Mouse (Mus musculus): ENCODE data around the gene Hecw2. TPM values are rescaled to one million over a fixed set of nuclear protein-coding genes. Genes with fewer than 3 reads are reported as not detected.
A peak's percentile ranks its signal among the peaks of the same experiment; 100 is the strongest.

The Hecw2 gene
- total RNA-seq, 2 experiments from 2014 or later, result 19.1 to 27.3 TPM

DNA sequence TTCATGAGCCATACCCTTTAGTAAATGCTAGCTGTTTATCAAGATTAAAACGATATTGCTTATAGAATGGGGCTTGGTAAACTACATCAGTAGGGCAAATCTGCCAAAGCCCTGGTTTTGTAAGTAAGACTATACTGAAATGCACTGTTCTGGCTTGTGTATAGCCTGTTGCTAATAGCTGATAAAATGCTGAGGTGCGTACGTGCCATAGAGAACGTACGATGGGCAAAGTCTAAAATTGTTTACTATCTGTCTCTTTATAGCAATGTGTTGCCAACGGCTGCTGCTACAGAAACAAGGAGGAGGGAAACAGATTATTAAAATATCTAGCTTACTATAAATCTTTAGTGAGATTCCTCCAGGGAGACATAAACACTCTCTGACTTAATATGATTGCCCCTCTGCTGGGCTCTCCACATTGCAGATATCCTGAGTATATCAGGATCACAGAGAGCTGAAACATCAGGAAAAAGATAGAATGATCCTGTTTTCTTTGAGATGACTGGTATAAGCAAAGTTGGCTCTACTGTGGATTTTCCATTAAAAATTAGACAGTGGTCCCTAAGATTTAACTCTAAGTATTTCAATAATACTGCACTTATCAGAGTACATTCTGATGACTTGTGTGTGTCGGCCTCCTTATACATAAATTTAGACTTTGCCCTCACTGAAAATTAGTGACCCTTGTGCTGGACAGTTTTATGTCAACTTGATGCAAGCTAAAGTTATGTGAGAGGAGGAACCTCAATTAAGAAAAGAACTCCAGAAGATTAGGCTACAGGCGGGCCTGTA lies 350.6 kb downstream of the Hecw2 start:
- no peak for DNase-seq (ENCODE audit: extremely low spot score in 1 of 2, low spot score in 1 of 2)

- no peak for DNase-seq (ENCODE audit: extremely low spot score in 1 of 2, low spot score in 1 of 2)
Observed at GRCm38 (mm10) chr1:53843051-53843450, 351.9 kb downstream of the Hecw2 start.

GRCm38 (mm10) chr1:53841080-53841479 lies 353.9 kb downstream of the Hecw2 start:
- DNase-seq (ENCODE audit: extremely low spot score in 1 of 2, low spot score in 1 of 2), result no peak

DNA sequence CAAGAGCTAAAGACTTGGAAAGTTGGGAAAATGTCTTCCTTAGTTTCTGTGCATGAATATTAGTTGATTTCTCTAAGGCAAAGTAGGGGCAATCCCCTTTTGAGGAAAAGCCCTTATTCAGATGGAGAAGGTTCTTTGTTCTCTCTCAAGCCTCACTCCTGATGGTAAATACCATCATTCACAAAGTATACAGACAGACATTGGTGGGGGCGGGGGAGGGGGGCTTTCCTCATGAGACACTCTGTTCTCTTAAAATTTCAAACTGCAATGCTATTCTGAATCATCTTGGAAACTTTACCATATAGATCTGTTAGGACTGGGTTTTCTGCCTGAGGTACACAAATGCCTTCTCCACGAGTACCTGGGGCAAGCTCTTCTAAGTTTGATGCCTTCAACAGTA lies 355.6 kb downstream of the Hecw2 start:
- DNase-seq (ENCODE audit: extremely low spot score in 1 of 2, low spot score in 1 of 2), result no peak

- no peak for DNase-seq (ENCODE audit: extremely low spot score in 1 of 2, low spot score in 1 of 2)
Observed at GRCm38 (mm10) chr1:53838182-53838859, 356.6 kb downstream of the Hecw2 start.

- DNase-seq (ENCODE audit: extremely low spot score in 1 of 2, low spot score in 1 of 2), result no peak
Observed at GRCm38 (mm10) chr1:53830286-53830685, 364.7 kb downstream of the Hecw2 start.

DNA sequence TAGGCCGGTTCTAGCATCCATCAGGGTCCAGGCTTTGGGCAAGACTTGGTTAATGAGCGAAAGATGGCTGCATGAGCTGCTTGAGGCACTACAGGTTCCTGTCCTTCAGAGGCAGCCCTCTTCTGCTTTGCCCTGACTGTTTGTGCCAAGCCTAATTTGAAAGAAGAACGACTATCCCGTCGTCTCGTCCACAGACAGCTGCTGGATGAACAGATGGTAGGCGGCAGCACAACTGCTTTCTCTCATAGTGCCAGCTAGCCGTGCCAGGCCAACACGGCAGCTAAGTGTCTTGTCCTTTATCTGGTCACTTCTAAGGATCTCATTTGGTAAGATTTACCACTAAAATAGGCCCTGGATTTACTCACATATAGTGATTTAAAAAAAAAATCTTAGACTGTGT lies 365.9 kb downstream of the Hecw2 start:
- no peak for DNase-seq (ENCODE audit: extremely low spot score in 1 of 2, low spot score in 1 of 2)

GRCm38 (mm10) chr1:53824446-53825337 lies 370.3 kb downstream of the Hecw2 start:
- no peak for DNase-seq (ENCODE audit: extremely low spot score in 1 of 2, low spot score in 1 of 2)

DNA sequence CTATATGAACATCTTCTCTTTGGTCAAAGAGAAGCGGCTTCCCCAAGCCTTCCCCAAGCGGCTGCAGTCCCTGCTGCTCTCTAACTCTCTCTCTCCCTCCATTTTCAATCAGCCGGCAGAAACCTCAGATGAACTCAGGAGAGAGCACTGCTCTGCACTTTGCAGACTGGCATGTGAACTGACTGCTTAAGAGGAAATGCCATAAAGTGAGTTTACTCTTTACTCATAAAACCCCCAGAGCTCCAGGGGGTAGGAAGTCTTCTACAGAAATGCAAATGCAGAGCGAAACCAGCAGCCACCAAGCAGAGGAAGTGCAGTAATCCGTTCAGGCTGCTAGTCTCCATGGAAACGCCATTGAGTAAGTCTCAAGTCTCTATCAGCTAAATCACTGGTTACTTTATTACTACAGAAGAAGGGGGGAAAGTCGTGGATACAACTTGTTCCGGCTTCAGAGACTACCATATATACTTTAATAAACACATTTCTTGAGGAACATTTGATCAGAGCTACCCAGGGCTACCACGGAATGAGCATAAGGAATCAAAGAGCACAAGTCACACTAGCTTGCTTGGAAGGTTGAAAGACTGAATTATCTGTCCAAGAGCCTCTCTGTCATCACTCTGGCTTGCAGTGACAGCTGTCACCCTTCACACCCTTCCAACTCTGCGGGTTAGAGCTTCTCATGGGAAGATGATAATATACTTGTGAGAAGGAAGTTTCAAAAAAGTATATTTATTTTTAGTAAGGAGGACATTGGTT lies 371.1 kb downstream of the Hecw2 start:
- DNase-seq (ENCODE audit: extremely low spot score in 1 of 2, low spot score in 1 of 2), result peak in 1 of 2 experiments; percentile 10

DNA sequence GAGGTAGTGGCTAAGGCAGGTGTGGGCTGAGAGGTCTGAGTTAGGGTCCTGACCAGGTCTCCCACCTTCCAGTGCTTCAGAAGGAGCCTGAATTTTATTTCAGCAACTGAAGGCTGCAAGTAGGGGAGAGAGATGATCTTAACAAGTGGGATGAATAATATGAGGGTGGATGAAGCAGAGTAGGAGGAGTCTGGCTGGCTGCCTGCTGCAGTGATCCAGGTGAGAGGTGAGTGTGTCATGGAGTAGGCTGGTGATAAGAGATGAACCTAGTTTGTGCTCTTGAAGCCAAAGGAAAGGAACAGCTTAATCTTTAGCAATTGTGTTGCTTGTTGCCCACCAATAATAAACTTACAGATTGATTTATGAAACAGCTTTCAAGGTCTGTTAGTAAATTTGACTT lies 373.0 kb downstream of the Hecw2 start:
- no peak for DNase-seq (ENCODE audit: extremely low spot score in 1 of 2, low spot score in 1 of 2)

DNA sequence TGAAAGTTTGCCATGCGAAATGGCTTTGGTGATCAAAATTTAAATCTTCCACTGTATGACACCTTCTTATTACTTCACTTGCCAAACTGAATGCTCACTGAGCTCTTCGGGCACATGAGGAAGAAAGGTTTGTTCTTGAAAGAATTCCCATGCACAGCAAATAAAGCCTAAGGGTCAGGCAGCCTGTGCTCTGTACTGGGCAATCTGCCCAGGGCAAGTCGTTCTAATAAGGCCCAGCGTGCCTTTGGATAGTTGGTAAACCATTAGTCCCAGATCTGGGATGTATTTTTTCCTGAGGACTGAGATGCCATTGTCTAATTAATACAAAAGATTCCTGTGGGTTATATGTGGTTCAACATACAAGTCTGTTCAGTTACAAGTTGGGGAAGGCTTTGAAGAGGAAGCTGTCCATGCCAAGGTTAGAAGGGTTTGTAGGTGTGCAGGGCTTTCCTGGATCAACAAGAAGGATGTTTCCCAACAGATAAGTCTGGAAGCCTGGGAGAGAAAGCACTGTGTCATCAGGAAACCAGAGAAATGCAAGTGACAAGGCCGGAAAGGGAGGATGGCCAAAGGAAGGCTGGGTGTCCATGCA lies 374.8 kb downstream of the Hecw2 start:
- DNase-seq (ENCODE audit: extremely low spot score in 1 of 2, low spot score in 1 of 2), result no peak

DNA sequence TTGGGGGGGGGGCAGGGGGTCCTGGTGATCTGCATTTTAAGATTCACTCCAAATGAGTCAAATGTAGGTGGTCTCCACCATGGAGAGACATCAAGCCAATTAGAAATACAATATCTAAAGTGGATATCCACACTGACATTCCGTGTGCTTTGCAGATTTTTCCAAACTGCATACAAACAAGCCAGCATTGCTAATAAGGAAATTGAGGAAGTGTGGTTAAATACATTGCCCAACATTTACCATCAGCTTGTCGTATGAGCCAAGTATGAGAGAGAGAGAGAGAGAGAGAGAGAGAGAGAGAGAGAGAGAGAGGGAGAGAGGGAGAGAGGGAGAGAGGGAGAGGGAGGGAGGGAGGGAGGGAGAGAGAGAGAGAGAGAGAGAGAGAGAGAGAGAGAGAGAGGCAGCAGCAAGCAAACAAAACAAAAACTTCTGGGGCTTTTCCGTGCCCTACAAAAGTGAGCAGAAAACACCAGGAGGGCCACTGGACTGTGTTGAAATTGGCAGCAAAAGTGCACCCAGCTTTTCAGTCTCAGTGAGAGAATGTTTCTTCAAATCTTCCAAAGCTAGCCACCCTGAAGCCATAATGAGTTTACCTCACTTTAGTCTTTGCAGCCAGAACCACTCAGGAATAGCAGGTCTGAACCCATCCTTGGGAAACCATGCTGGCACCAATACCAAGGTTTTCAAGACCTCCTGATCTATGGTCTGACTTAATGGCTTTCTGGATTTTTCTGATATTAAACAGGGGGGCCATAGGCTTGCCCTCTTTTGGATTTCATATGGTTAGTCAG lies 376.7 kb downstream of the Hecw2 start:
- DNase-seq (ENCODE audit: extremely low spot score in 1 of 2, low spot score in 1 of 2), result no peak

- no peak for DNase-seq (ENCODE audit: extremely low spot score in 1 of 2, low spot score in 1 of 2)
Observed at GRCm38 (mm10) chr1:53816353-53816752, 378.6 kb downstream of the Hecw2 start.

- no peak for DNase-seq (ENCODE audit: extremely low spot score in 1 of 2, low spot score in 1 of 2)
Observed at GRCm38 (mm10) chr1:53814077-53814705, 380.8 kb downstream of the Hecw2 start.

- no peak for DNase-seq (ENCODE audit: extremely low spot score in 1 of 2, low spot score in 1 of 2)
Observed at GRCm38 (mm10) chr1:53811919-53812318, 383.0 kb downstream of the Hecw2 start.

GRCm38 (mm10) chr1:53808229-53808628 lies 386.7 kb downstream of the Hecw2 start:
- no peak for DNase-seq (ENCODE audit: extremely low spot score in 1 of 2, low spot score in 1 of 2)

DNA sequence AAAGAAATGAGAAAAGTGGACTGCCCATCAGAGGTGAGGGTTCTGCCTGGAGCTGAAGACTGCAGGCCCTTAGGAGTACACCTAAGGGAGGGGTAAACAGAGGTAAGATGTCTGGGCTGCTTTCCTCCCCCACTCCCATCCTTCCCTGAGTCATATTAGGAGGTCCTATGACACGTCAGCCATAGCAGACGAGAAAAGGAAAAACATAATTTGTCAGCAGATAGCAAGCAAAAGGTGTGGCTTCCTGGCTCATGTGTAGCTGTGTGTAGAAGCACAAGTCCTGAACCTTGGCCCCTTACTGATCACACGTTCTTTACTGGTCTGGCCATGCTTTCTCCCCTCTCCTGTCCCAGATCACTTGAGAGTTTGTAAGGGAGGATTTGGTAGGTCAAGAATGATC lies 397.2 kb downstream of the Hecw2 start:
- no peak for DNase-seq (ENCODE audit: extremely low spot score in 1 of 2, low spot score in 1 of 2)

DNA sequence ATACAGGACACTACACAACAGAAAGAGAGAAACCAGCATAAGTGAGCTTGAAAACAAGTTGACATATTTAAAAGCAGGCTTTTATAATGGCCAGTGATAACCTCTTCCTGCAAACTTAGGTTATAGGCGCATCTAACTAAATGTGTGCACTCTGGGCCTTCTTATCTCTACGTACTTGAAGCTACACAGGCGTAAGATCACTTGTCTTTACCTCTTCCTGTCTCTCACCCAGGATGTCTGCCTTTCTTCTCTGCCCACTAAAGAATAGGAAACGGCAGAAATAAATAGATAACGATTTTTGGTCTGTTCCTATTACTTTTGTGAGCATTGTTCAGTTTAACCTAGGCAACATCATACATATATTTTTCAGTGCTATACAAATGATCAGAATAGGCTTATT lies 397.9 kb downstream of the Hecw2 start:
- no peak for DNase-seq (ENCODE audit: extremely low spot score in 1 of 2, low spot score in 1 of 2)

- no peak for DNase-seq (ENCODE audit: extremely low spot score in 1 of 2, low spot score in 1 of 2)
Observed at GRCm38 (mm10) chr1:53796271-53796670, 398.7 kb downstream of the Hecw2 start.

All from layer of hippocampus, postnatal 25 days (tissue).